Mouse (Mus musculus) 416B (cell line): Measurements from ENCODE around the gene Npff.

Experiments
- DNase-seq: peaks from one replicate; pipeline ENCODE4 v3.0.0; 2011; ENCODE audit warnings: low read depth

The Npff gene

GRCm38 (mm10) chr15:102503924-102504782, 20.6 kb downstream of the Npff start:
- no peak for DNase-seq

- no peak for DNase-seq
These were observed 21.3 kb downstream of the Npff start, which contains the start of gene Gm10337 for GRCm38 (mm10) chr15:102503447-102503846. TSS of gene Gm10337 (plus strand) at chr15:102503722.

GRCm38 (mm10) chr15:102502254-102502840, 22.4 kb downstream of the Npff start:
- no peak for DNase-seq

GRCm38 (mm10) chr15:102501084-102501814, 23.5 kb downstream of the Npff start:
- no peak for DNase-seq

- no peak for DNase-seq
These were observed 24.3 kb downstream of the Npff start for GRCm38 (mm10) chr15:102500479-102500878.

GRCm38 (mm10) chr15:102499851-102500250, 24.9 kb downstream of the Npff start:
- no peak for DNase-seq

GRCm38 (mm10) chr15:102499370-102499769, 25.4 kb downstream of the Npff start:
- DNase-seq: peak; percentile 40

- no peak for DNase-seq
These were observed 26.4 kb downstream of the Npff start for GRCm38 (mm10) chr15:102498322-102498721.

- DNase-seq: no peak
These were observed 37.1 kb downstream of the Npff start for GRCm38 (mm10) chr15:102487664-102488063.

- DNase-seq: no peak
These were observed 38.9 kb downstream of the Npff start for GRCm38 (mm10) chr15:102485853-102486252.

GRCm38 (mm10) chr15:102483136-102483535, 41.6 kb downstream of the Npff start:
- DNase-seq: no peak

GRCm38 (mm10) chr15:102474520-102474919, 50.2 kb downstream of the Npff start:
- DNase-seq: no peak
